Mouse (Mus musculus) forebrain, embryonic 13.5 days (tissue): ENCODE measurements around the gene Soga1. TPM values are rescaled to one million over a fixed set of nuclear protein-coding genes. Genes with fewer than 3 reads are reported as not detected.

Experiments
- ATAC-seq: fragments of 200-750 bp; cut with Nextera tagmentation; 2 replicates; pipeline ENCODE4 v1.8.0; 2017
- H3K27ac ChIP-seq: fragments of 300-500 bp; sonication (generic); 2 replicates; pipeline ENCODE4 v1.5.1; 2015; ENCODE audit warnings: inconsistent platforms, mild to moderate bottlenecking, moderate library complexity
- H3K27me3 ChIP-seq: fragments of 300-500 bp; sonication (generic); 2 replicates; pipeline ENCODE4 v1.6.1; 2015; ENCODE audit warnings: mild to moderate bottlenecking, inconsistent platforms
- H3K36me3 ChIP-seq: fragments of 300-500 bp; sonication (generic); 2 replicates; pipeline ENCODE4 v1.6.1; 2015; ENCODE audit warnings: mild to moderate bottlenecking, inconsistent platforms; ENCODE audit not compliant: poor library complexity, severe bottlenecking
- H3K4me1 ChIP-seq: fragments of 300-500 bp; sonication (generic); 2 replicates; pipeline ENCODE4 v1.6.1; 2015; ENCODE audit warnings: inconsistent platforms
- H3K4me2 ChIP-seq: fragments of 300-500 bp; sonication (generic); 2 replicates; pipeline ENCODE4 v1.6.1; 2015; ENCODE audit warnings: inconsistent platforms, mild to moderate bottlenecking, moderate library complexity
- H3K4me3 ChIP-seq: fragments of 300-500 bp; sonication (generic); 2 replicates; pipeline ENCODE4 v1.5.1; 2015; ENCODE audit warnings: mild to moderate bottlenecking, inconsistent platforms
- H3K9ac ChIP-seq: fragments of 300-500 bp; sonication (generic); 2 replicates; pipeline ENCODE4 v1.6.1; 2015; ENCODE audit warnings: mild to moderate bottlenecking, inconsistent platforms
- H3K9me3 ChIP-seq: fragments of 300-500 bp; sonication (generic); replicated peaks from 2 replicates; pipeline ENCODE4 v1.6.1; 2016; ENCODE audit warnings: inconsistent platforms
- WGBS: fragments of 180-500 bp; shearing (Covaris S2); methylation state at CpG from one replicate; pipeline ENCODE4 v1.1.7; 2015; 5-methylcytosine and 5-hydroxymethylcytosine counted together
- polyA plus RNA-seq: library from polyadenylated mRNA; unstranded; fragments of >200 nt; fragmentation: Nextera tagmentation; extraction: Ambion mirVana; gene quantifications from 2 replicates; pipeline ENCODE4 v1.2.1, GENCODE M21; 2015

Soga1 gene
- polyA plus RNA-seq, 1 experiment from 2014 or later, result 4.8 TPM

- peaks cover 21% of the 10 kb centered on the region for H3K4me1 ChIP-seq
- under 1% methylated on average over 64 of the region's 66 CpGs for WGBS
- H3K4me2 ChIP-seq, result peak within 1 kb of the TSS; percentile 96
- H3K27me3 ChIP-seq, result no peaks in the 10 kb centered on the region
- peaks cover 26% of the 10 kb centered on the region for H3K36me3 ChIP-seq
- no peaks in the 10 kb centered on the region for H3K9me3 ChIP-seq
- ATAC-seq, result peak; percentile 97
- H3K9ac ChIP-seq, result peak within 1 kb of the TSS; percentile 91
- peak within 1 kb of the TSS; percentile 93 for H3K4me3 ChIP-seq
- H3K27ac ChIP-seq, result peak within 1 kb of the TSS; percentile 68
Observed at GRCm38 (mm10) chr2:156991470-156992319, 87.4 kb downstream of the Soga1 start, which contains the start of gene Ndrg3. Gene Ndrg3, minus strand, starts transcription at chr2:156992056.

DNA sequence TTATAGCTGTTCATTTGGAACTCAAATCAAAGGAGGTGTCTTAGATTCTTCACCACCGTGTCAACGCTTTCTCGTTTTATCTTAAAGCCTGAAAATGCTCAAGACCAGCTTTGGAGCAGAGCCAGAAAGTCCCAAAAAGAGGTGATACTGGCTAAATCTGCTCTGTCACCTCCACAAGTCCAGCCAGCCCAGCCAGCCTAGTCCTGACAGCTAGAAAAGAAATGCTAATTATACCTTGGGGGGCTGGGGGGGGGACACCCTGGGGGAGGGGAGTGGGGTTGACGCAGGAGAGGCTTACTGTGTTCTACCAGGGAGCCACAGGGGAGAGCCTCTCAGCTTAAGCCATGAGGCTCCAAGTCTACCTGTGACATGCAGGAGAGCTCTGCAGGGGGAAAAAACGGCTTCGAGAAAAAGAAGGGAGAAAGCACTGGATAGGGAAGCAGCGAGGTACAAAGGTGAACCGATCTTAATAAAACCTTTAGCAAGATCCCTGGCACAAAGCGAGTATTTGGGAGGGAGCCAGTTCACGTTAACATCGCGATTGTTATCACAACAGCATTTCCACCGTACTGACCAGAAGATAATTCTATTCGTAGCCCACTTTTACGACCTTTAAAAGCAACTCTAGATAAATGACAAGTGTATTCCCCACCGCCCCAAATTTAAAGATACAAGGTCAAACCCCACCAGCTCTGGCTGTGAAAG is 88.2 kb downstream of the Soga1 start:
- WGBS, result 3% methylated on average over 16 of the region's 16 CpGs
- Histone ChIP-seq H3K36me3 (peaks cover 18% of the 10 kb centered on the region), H3K9ac (peak overlapping the region; percentile 91), H3K9me3 (no peaks in the 10 kb centered on the region), H3K4me1 (peaks cover 21% of the 10 kb centered on the region), H3K4me2 (peak overlapping the region; percentile 96), H3K27ac (no peak overlapping the region), H3K27me3 (no peaks in the 10 kb centered on the region), H3K4me3 (peak overlapping the region; percentile 93)
- no peak for ATAC-seq

GRCm38 (mm10) chr2:156987316-156987715 is 91.7 kb downstream of the Soga1 start:
- no peaks in the 10 kb centered on the region for H3K9me3 ChIP-seq
- no peaks in the 10 kb centered on the region for H3K36me3 ChIP-seq
- H3K9ac ChIP-seq, result no peak overlapping the region
- peaks cover 21% of the 10 kb centered on the region for H3K4me1 ChIP-seq
- ATAC-seq, result no peak
- no peaks in the 10 kb centered on the region for H3K27me3 ChIP-seq
- 92% methylated on average over 3 of the region's 3 CpGs for WGBS
- H3K4me3 ChIP-seq, result no peak overlapping the region
- no peak overlapping the region for H3K27ac ChIP-seq
- no peak overlapping the region for H3K4me2 ChIP-seq

GRCm38 (mm10) chr2:156982864-156983263 is 96.2 kb downstream of the Soga1 start:
- Histone ChIP-seq H3K36me3 (no peaks in the 10 kb centered on the region), H3K4me1 (0 out of 2 replicates have a peak, but pooled peaks cover 1% of the 10 kb centered on the region), H3K27ac (no peak overlapping the region), H3K27me3 (no peaks in the 10 kb centered on the region), H3K4me2 (no peak overlapping the region), H3K9ac (no peak overlapping the region), H3K4me3 (no peak overlapping the region), H3K9me3 (no peaks in the 10 kb centered on the region)
- 76% methylated on average over 2 of the region's 2 CpGs for WGBS
- ATAC-seq, result no peak

DNA sequence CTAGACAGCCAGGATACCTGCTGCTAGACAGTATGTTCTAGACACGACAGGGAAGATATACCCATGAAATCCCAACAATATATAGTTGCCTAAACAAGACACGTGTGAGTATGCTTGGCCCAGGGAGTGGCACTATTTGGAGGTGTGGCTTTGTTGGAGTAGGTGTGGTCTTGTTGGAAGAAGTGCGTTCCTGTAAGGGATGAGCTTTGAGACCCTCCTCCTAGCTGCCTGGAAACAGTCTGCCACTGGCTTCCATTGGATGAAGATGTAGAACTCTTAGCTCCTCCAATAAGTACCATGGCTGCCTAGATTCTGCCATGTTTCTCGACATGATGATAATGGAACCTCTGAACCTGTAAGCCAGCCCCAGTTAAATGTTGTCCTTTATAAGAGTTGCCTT is 97.8 kb downstream of the Soga1 start:
- no peaks in the 10 kb centered on the region for H3K9me3 ChIP-seq
- peaks cover 4% of the 10 kb centered on the region for H3K4me1 ChIP-seq
- no peak for ATAC-seq
- H3K9ac ChIP-seq, result no peak overlapping the region
- 89% methylated on average over 4 of the region's 4 CpGs for WGBS
- no peaks in the 10 kb centered on the region for H3K27me3 ChIP-seq
- no peak overlapping the region for H3K4me3 ChIP-seq
- no peak overlapping the region for H3K27ac ChIP-seq
- no peak overlapping the region for H3K4me2 ChIP-seq
- no peaks in the 10 kb centered on the region for H3K36me3 ChIP-seq

DNA sequence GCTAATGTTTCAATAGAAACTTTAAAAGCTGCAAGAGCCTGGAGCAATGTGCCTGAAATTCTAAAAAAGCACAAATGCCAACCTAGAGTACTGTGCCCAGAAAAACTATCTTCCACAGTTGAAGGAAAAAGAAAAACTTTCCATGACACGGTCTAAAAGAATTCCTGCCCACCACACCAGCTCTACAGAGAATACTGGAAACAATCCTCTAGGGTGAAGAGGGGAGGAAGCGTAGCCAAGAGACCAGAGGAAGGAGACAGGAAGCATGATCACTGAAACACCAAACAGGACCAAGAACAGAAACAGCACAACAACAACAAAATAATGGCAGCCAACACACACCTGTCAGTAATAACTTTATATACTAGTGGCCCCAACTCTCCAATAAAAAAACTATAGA is 99.0 kb downstream of the Soga1 start:
- Histone ChIP-seq H3K9ac (no peak overlapping the region), H3K9me3 (no peaks in the 10 kb centered on the region), H3K4me2 (no peak overlapping the region), H3K36me3 (no peaks in the 10 kb centered on the region), H3K4me1 (peaks cover 4% of the 10 kb centered on the region), H3K27me3 (no peaks in the 10 kb centered on the region), H3K4me3 (no peak overlapping the region), H3K27ac (no peak overlapping the region)
- no peak for ATAC-seq
- WGBS, result 97% methylated on average over 2 of the region's 2 CpGs

DNA sequence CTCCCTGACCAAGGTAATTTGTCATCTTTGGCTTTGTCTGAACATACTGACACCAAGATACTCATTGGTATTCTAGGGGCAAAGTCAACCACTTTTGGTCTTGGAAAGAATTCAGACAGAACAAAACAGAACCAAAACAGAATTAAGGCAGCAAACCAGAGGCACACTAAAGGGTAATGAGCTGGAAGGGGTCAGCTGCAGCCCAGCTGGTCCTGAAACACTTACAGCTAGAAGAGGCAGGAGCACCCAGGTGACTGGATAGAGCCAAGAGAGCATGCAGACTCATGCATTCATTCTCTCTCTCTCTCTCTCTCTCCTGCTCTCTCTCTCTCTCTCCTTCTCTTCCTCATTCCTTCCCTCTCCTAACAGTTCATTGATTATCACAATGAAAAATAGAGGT is 102.3 kb downstream of the Soga1 start:
- H3K9ac ChIP-seq, result no peak overlapping the region
- ATAC-seq, result no peak
- no peak overlapping the region for H3K4me3 ChIP-seq

DNA sequence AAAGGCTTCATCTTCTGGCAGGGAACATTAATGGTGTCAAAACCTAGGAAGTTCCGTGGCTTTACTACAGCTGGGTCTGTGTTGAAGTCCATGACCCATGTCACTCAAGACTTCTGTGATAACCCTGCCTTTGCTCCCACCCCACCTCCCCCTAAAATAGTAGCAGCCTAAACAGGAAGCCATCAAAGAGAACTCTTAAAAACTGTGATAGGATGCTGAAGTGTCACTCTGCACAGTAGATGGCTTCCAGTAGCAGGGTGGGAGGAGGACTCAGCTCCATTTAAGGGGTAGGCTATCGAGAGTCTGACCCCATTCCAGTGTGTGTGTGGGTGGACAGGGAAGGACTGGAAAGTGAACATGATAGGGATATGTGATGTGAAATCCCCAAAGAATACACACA is 104.1 kb downstream of the Soga1 start:
- Histone ChIP-seq H3K36me3 (no peaks in the 10 kb centered on the region), H3K9ac (no peak overlapping the region), H3K4me3 (no peak overlapping the region), H3K27me3 (no peaks in the 10 kb centered on the region), H3K4me2 (no peak overlapping the region), H3K9me3 (no peaks in the 10 kb centered on the region), H3K27ac (no peak overlapping the region), H3K4me1 (peaks cover 4% of the 10 kb centered on the region)
- no peak for ATAC-seq
- 81% methylated on average over 2 of the region's 2 CpGs for WGBS

More for the DNA sequence above, 102.3 kb downstream of the Soga1 start:
- H3K4me1 ChIP-seq, result peaks cover 4% of the 10 kb centered on the region
- no peaks in the 10 kb centered on the region for H3K27me3 ChIP-seq
- no peaks in the 10 kb centered on the region for H3K36me3 ChIP-seq
- H3K27ac ChIP-seq, result no peak overlapping the region
- H3K4me2 ChIP-seq, result no peak overlapping the region
- H3K9me3 ChIP-seq, result no peaks in the 10 kb centered on the region

DNA sequence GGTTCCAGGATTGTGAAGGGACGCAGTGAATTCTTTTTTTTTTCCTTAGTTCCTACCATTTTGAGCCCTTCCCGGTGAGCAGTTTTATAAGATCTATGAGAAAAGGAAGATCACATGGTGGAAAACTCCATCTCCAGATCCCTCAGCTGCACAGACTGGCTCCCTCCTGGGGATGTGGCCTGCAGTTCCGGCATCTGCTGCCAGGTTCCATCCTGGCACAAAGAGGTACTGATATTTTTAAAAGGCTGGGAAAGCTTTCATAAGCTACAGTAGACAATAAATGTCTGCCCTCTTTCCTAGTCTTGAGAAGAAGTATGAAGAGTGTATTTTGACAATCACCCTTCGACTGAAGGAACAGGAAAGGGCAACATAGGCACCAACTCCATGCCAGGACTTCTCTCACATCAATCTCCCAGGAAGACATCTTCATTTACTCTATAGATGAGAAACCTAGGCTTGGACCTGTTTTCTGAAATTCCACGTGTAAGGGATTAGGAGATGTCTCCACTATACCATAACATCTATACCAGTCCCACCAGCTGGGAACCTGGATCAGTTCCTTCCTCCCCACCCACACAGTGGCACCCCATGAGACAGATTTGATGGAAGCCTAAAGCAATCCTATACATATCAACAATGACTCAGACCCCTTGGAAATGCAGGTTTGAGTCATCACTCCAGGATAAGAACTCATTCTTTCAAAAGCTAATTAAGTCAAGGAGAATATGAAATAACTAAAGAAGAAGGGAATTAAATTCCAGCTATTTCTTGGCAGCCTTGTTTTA is 105.5 kb downstream of the Soga1 start:
- Histone ChIP-seq H3K4me3 (no peak overlapping the region), H3K9ac (no peak overlapping the region), H3K27ac (no peak overlapping the region), H3K27me3 (no peaks in the 10 kb centered on the region), H3K4me1 (peaks cover 4% of the 10 kb centered on the region), H3K36me3 (peaks cover 4% of the 10 kb centered on the region; the same call in 1 of the 2 replicates), H3K9me3 (no peaks in the 10 kb centered on the region), H3K4me2 (no peak overlapping the region)
- WGBS, result 82% methylated on average over 5 of the region's 5 CpGs
- ATAC-seq, result no peak

DNA sequence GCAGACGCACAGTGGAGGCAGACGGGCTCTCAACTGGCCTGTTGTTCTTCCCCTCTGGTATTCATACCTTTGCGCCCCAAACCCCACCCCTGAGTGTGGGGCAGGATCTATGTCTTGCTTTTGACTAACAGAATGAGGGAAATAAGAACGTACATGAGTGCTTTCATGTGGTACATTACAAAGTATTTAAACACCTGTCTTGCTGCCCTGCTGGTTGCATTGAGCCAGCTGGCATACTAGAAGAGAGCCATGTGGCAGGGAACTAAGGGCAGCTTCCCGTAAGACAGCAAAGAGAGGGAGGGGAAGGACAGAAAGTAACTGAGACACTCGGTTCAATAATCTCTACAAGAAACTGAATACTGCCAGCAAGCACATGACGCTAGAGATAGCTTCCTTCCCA is 108.8 kb downstream of the Soga1 start:
- Histone ChIP-seq H3K4me3 (no peak overlapping the region), H3K36me3 (peaks cover 4% of the 10 kb centered on the region; the same call in 1 of the 2 replicates), H3K9ac (no peak overlapping the region), H3K27me3 (no peaks in the 10 kb centered on the region), H3K9me3 (no peaks in the 10 kb centered on the region), H3K4me1 (no peaks in the 10 kb centered on the region), H3K27ac (no peak overlapping the region), H3K4me2 (no peak overlapping the region)
- ATAC-seq, result no peak
- 78% methylated on average over 7 of the region's 7 CpGs for WGBS

DNA sequence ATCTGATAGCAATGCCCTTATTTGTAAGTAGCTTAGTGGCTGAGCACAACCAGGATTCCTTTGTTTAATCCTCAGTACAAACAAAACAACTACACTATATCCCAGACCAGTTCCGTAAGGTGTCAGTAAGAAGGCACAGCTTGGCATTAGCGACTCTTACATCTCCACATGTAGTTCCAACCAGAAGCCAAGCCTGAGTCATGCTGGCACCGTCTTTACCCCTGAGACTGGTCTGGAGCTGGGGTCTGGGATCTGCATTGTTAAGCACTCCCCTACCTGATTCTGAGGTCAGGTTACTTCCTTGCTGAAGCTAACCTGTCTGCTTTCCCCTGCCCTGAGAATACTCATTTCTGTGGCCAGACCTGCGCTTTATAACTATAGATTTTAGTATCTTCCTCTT is 110.6 kb downstream of the Soga1 start:
- Histone ChIP-seq H3K4me1 (no peaks in the 10 kb centered on the region), H3K9ac (no peak overlapping the region), H3K27ac (no peak overlapping the region), H3K4me2 (no peak overlapping the region), H3K27me3 (no peaks in the 10 kb centered on the region), H3K36me3 (peaks cover 4% of the 10 kb centered on the region; the same call in 1 of the 2 replicates), H3K9me3 (no peaks in the 10 kb centered on the region), H3K4me3 (no peak overlapping the region)
- no peak for ATAC-seq
- 83% methylated on average over 4 of the region's 4 CpGs for WGBS

DNA sequence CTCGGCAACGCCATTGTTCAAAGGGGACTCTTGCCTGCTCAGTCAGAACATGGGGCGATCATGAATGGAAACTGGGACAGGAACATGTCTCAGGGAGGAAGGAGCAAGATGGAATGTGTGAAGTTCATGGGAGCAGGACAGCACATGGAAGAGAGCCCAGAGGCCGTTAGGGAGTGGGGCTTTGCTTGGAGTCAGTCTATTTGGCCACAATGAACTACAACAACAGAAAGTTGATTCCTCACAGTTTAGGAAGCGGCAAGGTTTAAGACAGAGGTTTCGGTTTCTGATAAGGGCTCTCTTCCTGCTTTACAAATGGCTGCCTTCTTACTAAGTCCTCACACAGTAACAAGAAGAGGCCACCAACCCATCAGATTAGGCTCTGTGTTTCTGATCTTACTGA is 111.7 kb downstream of the Soga1 start:
- peaks cover 4% of the 10 kb centered on the region; the same call in 1 of the 2 replicates for H3K36me3 ChIP-seq
- H3K4me1 ChIP-seq, result no peaks in the 10 kb centered on the region
- H3K9me3 ChIP-seq, result no peaks in the 10 kb centered on the region
- no peak overlapping the region for H3K4me2 ChIP-seq
- no peaks in the 10 kb centered on the region for H3K27me3 ChIP-seq
- 86% methylated on average over 6 of the region's 6 CpGs for WGBS
- no peak overlapping the region for H3K4me3 ChIP-seq
- H3K27ac ChIP-seq, result no peak overlapping the region
- no peak for ATAC-seq
- no peak overlapping the region for H3K9ac ChIP-seq
